Mouse (Mus musculus) left cerebral cortex, adult 9 months (tissue): ENCODE results near the gene Ranbp17.

Experiments used
- DNase-seq, 2 experiments: peaks; one replicate each; pipeline ENCODE4 v3.0.0; 2022; ENCODE audit warnings: low spot score in 2 of 2

Ranbp17 gene

GRCm38 (mm10) chr11:33404651-33405050, 108.9 kb downstream of the Ranbp17 start:
- DNase-seq = no peak

GRCm38 (mm10) chr11:33399346-33399745, 114.2 kb downstream of the Ranbp17 start:
- no peak for DNase-seq

- DNase-seq = no peak
Measured at GRCm38 (mm10) chr11:33398701-33399100, 114.8 kb downstream of the Ranbp17 start.

- DNase-seq = no peak
Measured at GRCm38 (mm10) chr11:33396275-33396674, 117.3 kb downstream of the Ranbp17 start.

GRCm38 (mm10) chr11:33394093-33394492, 119.5 kb downstream of the Ranbp17 start:
- no peak for DNase-seq

- DNase-seq = peak in 1 of 2 experiments; percentile 3
Measured at GRCm38 (mm10) chr11:33388685-33389084, 124.9 kb downstream of the Ranbp17 start.

GRCm38 (mm10) chr11:33361867-33362266, 151.7 kb downstream of the Ranbp17 start:
- DNase-seq = no peak

- no peak for DNase-seq
Measured at GRCm38 (mm10) chr11:33349269-33349668, 164.3 kb downstream of the Ranbp17 start.

- DNase-seq = no peak
Measured at GRCm38 (mm10) chr11:33342061-33342460, 171.5 kb downstream of the Ranbp17 start.

GRCm38 (mm10) chr11:33336552-33337121, 176.9 kb downstream of the Ranbp17 start:
- peak in 1 of 2 experiments; percentile 18 for DNase-seq

GRCm38 (mm10) chr11:33335616-33336015, 177.9 kb downstream of the Ranbp17 start:
- no peak for DNase-seq

- no peak for DNase-seq
Measured at GRCm38 (mm10) chr11:33332137-33332536, 181.4 kb downstream of the Ranbp17 start.

- no peak for DNase-seq
Measured at GRCm38 (mm10) chr11:33319006-33319611, 194.4 kb downstream of the Ranbp17 start.

GRCm38 (mm10) chr11:33309566-33309965, 204.0 kb downstream of the Ranbp17 start:
- DNase-seq = no peak

- no peak for DNase-seq
Measured at GRCm38 (mm10) chr11:33300859-33301258, 212.7 kb downstream of the Ranbp17 start.

GRCm38 (mm10) chr11:33299371-33299770, 214.2 kb downstream of the Ranbp17 start:
- no peak for DNase-seq

GRCm38 (mm10) chr11:33297121-33297520, 216.4 kb downstream of the Ranbp17 start:
- no peak for DNase-seq

GRCm38 (mm10) chr11:33295422-33295821, 218.1 kb downstream of the Ranbp17 start:
- DNase-seq = no peak

GRCm38 (mm10) chr11:33294063-33294462, 219.5 kb downstream of the Ranbp17 start:
- no peak for DNase-seq

GRCm38 (mm10) chr11:33278571-33278970, 235.0 kb downstream of the Ranbp17 start:
- no peak for DNase-seq

GRCm38 (mm10) chr11:33276637-33277036, 236.9 kb downstream of the Ranbp17 start, which contains the start of gene Gm12117:
Gm12117 (minus strand) TSS chr11:33276737.
- no peak for DNase-seq

- DNase-seq = no peak
Measured at GRCm38 (mm10) chr11:33274816-33275215, 238.7 kb downstream of the Ranbp17 start.

GRCm38 (mm10) chr11:33274294-33274693, 239.3 kb downstream of the Ranbp17 start:
- no peak for DNase-seq

- DNase-seq = no peak
Measured at GRCm38 (mm10) chr11:33240295-33240694, 273.3 kb downstream of the Ranbp17 start.
